Mouse (Mus musculus) heart, embryonic 12.5 days (tissue): ENCODE results near the gene Lcn12. TPM values are rescaled to one million over a fixed set of nuclear protein-coding genes. Genes with fewer than 3 reads are reported as not detected.

ENCODE experiments used
- ATAC-seq: fragments of 200-750 bp; cut with Nextera tagmentation; 2 replicates; pipeline ENCODE4 v1.8.0; 2017; ENCODE audit warnings: moderate TSS enrichment, moderate library complexity; ENCODE audit not compliant: insufficient number of reproducible peaks, low FRiP score
- H3K27ac ChIP-seq: fragments of 300-500 bp; sonication (generic); 2 replicates; pipeline ENCODE4 v1.5.1; 2016; ENCODE audit warnings: mild to moderate bottlenecking, moderate library complexity; ENCODE audit not compliant: poor library complexity, severe bottlenecking
- H3K27me3 ChIP-seq: fragments of 300-500 bp; sonication (generic); replicated peaks from 2 replicates; pipeline ENCODE4 v1.6.1; 2016; ENCODE audit warnings: mild to moderate bottlenecking, moderate library complexity
- H3K36me3 ChIP-seq: fragments of 300-500 bp; sonication (generic); 2 replicates; pipeline ENCODE4 v1.6.1; 2016; ENCODE audit warnings: mild to moderate bottlenecking, moderate library complexity
- H3K4me1 ChIP-seq: fragments of 300-500 bp; sonication (generic); replicated peaks from 2 replicates; pipeline ENCODE4 v1.6.1; 2016; ENCODE audit warnings: mild to moderate bottlenecking
- H3K4me2 ChIP-seq: fragments of 300-500 bp; sonication (generic); 2 replicates; pipeline ENCODE4 v1.6.1; 2016; ENCODE audit warnings: mild to moderate bottlenecking, moderate library complexity
- H3K4me3 ChIP-seq: fragments of 300-500 bp; sonication (generic); 2 replicates; pipeline ENCODE4 v1.5.1; 2016; ENCODE audit warnings: mild to moderate bottlenecking
- H3K9ac ChIP-seq: fragments of 300-500 bp; sonication (generic); 2 replicates; pipeline ENCODE4 v1.6.1; 2016; ENCODE audit warnings: mild to moderate bottlenecking, moderate library complexity
- H3K9me3 ChIP-seq: fragments of 300-500 bp; sonication (generic); replicated peaks from 2 replicates; pipeline ENCODE4 v1.6.1; 2016; ENCODE audit warnings: mild to moderate bottlenecking, moderate library complexity
- WGBS: fragments of 180-500 bp; shearing (Covaris S2); methylation state at CpG from one replicate; pipeline ENCODE4 v1.1.7; 2016; 5-methylcytosine and 5-hydroxymethylcytosine counted together
- polyA plus RNA-seq: library from polyadenylated mRNA; unstranded; fragments of >200 nt; fragmentation: Nextera tagmentation; extraction: Ambion mirVana; gene quantifications from 2 replicates; pipeline ENCODE4 v1.2.1, GENCODE M21; 2016

Gene Lcn12
- polyA plus RNA-seq, 1 experiment from 2014 or later: not detected

DNA sequence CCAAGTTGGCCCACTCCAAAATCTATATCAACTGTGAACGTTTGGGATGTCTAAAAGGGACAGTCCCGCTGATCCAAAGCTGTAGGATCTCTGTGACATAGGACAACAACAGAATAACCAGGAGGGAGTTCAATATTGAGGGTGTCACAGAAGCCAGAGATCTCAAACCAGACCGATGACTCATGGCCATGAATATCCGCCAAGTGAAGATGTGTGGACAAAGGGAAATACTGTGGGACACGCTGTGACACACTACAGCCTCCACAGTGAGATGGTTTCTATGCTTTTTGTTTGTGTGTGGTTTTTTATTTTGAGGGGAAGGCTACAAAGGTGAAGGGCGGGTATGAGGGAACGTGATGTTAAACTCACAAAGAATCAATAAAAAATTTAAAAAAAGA is 5.0 kb downstream of the Lcn12 start:
- Histone ChIP-seq H3K4me2 (no peak overlapping the region), H3K27me3 (peaks cover 21% of the 10 kb centered on the region; the same call in 1 of the 2 replicates), H3K36me3 (no peaks in the 10 kb centered on the region), H3K4me1 (no peaks in the 10 kb centered on the region), H3K27ac (no peak overlapping the region), H3K4me3 (no peak overlapping the region), H3K9me3 (no peaks in the 10 kb centered on the region), H3K9ac (no peak overlapping the region)
- no peak for ATAC-seq
- 69% methylated on average over 7 of the region's 7 CpGs for WGBS

DNA sequence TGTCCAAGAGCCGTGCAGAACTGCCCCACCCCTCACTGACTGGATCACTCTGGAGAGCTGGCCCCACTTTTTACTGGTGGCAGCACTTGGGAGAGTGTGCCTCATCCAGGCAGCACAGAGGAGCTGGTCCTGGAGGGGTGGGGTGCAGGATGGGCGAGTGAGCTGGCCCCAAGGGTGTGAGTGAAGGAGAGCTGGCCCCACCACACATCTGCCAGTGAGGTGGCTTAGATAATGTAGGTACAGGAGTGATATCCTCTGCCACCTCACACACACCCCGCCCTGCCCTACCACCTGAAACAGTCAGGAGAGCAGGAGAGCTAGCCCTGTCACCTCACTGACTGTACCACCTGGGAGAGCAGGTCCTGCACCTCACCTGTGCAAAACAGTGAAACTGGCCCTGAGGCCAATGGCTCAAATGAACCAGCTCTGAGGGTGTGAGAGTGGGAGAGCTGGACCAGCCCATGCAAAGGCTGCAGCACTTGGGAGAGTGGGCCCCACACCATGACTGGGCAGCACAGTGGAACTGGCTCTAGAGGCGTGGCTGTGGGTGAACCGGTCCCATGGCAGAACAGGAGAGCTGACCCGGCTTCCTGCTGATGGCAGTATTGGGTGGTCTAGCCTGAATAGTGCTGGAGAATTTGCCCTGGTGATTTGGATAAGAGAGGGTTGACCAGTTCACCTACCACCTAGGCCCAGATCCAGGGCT is 5.6 kb downstream of the Lcn12 start:
- 72% methylated on average over 6 of the region's 6 CpGs for WGBS
- no peaks in the 10 kb centered on the region for H3K36me3 ChIP-seq
- H3K4me2 ChIP-seq: no peak overlapping the region
- H3K4me1 ChIP-seq: no peaks in the 10 kb centered on the region
- H3K9me3 ChIP-seq: no peaks in the 10 kb centered on the region
- peak; percentile 17; the same call in 1 of the 2 replicates for ATAC-seq
- no peak overlapping the region for H3K27ac ChIP-seq
- H3K27me3 ChIP-seq: peaks cover 26% of the 10 kb centered on the region
- H3K9ac ChIP-seq: no peak overlapping the region
- no peak overlapping the region for H3K4me3 ChIP-seq

DNA sequence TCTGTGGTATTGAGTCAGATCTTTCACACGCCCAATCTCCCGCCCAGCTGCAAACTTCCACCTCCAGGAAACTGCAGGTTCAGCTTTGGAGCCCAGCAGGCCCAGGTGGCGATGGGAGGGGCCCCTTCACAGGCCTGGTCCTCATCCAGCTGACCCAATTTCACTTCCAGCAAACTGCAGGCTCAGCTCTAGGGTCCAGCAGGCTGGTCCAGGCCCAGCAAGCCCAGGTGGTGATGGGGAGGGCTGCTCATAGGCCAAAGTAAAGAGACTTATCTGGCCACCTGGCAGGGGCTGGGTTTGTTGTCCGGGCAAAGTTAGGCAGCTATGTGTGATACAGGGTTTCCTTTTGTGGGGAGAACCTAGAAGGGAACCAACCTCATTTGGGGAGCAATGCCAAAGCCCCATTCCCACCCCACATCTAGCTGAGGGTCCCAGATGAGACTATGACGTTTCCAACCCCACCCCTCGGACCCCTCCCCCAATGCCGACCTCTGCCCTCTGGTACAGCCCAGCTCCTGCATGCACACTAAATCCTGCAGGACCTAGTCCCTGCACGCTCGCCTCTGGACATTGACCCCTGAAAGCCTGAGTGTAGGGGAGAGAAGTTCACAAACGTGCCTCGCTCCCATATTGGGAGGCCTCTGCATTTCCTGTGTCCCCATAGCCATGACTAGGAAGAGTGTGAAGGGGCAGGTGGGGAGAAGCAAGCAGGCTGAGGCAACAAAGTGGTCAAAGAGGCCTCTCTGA is 8.6 kb downstream of the Lcn12 start:
- Histone ChIP-seq H3K4me1 (no peaks in the 10 kb centered on the region), H3K27me3 (peaks cover 19% of the 10 kb centered on the region), H3K27ac (no peak overlapping the region), H3K9me3 (no peaks in the 10 kb centered on the region), H3K4me3 (no peak overlapping the region), H3K36me3 (no peaks in the 10 kb centered on the region), H3K9ac (no peak overlapping the region), H3K4me2 (no peak overlapping the region)
- ATAC-seq: no peak
- 71% methylated on average over 11 of the region's 11 CpGs for WGBS

DNA sequence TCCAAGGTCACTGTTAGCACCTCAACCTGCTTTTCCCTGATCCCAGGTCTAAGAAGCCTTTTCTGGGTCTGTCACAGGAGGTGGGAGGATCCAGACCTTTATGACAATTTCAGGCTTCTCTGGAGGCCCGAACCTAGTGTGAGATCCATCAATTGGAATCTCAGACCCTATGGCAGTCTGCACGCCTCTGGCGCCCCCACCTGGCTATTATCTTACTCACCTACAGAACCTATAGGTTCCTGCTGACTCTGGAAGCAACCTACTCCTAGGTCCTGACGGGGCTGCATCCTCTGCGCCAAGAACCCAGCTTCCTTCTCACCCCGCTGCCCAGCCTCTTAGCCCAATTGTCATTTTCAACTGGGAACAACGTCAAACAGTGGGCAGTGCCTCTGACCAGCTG is 10.7 kb downstream of the Lcn12 start:
- ATAC-seq: no peak
- Histone ChIP-seq H3K36me3 (no peaks in the 10 kb centered on the region), H3K27ac (no peak overlapping the region), H3K27me3 (peaks cover 20% of the 10 kb centered on the region), H3K9me3 (no peaks in the 10 kb centered on the region), H3K9ac (no peak overlapping the region), H3K4me1 (no peaks in the 10 kb centered on the region), H3K4me3 (no peak overlapping the region), H3K4me2 (no peak overlapping the region)
- WGBS: 19% methylated on average over 7 of the region's 7 CpGs

DNA sequence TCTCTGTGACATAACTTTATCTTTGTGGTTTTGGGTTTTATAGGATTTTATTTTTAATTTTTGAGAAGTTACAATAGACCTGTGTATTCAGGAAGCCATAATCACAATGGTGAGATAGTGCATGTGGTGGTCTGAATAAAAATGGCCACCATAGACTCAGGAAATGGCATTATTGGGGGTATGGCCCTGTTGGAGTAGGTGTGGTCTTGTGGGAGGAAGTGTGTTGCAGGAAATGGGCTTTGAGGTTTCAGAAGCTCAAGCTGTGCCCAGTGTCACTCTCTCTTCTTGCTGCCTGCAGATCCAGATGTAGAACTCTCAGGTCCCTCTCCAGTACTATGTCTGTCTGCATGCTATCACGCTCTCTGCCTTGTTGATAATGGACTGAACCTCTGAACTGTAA is 13.2 kb downstream of the Lcn12 start:
- WGBS: 73% methylated on average over 1 of the region's 1 CpGs

DNA sequence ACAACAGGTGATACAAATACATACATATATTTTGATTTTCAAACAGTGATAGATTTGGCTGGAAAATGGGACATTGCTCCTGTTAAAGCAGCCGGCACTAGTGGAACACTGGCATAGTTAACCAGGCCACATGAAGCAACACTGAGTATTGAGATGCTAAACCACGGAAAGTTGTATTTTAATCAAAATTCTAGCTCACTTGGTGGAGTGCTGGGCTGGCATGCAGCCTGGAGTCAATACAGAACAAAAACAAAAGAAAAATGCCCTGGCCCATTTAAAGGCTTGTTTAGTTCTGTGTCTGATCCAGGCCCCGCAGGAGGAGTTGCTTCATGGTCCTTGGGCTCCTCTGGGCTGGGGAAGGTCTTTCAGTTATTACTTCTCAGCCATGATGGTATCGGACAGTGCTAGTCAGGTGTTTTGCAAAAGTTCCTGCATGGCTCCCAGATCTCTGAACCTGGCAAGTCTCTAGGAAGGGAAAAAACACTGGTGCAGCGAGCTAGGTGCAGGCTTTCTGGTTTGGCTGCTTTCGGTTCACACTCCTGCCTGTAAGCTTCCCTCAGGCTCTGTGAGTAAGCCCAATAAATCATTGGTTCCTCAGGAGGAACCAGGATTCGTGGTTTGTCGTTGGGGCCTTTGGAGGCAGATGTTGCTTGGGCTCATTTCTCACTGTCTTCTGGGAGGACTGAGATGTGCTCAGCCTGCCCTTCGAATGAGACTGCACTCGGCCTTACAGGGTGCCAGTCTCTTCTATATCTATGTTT is 14.0 kb downstream of the Lcn12 start:
- no peak overlapping the region for H3K27ac ChIP-seq
- H3K9ac ChIP-seq: no peak overlapping the region
- ATAC-seq: no peak
- H3K4me2 ChIP-seq: no peak overlapping the region
- WGBS: 67% methylated on average over 10 of the region's 10 CpGs
- no peaks in the 10 kb centered on the region for H3K9me3 ChIP-seq
- H3K36me3 ChIP-seq: no peaks in the 10 kb centered on the region
- H3K4me1 ChIP-seq: no peaks in the 10 kb centered on the region
- no peak overlapping the region for H3K4me3 ChIP-seq
- peaks cover 27% of the 10 kb centered on the region for H3K27me3 ChIP-seq

More for the DNA sequence above, 13.2 kb downstream of the Lcn12 start:
- H3K9ac ChIP-seq: no peak overlapping the region
- no peak overlapping the region for H3K4me3 ChIP-seq
- no peak for ATAC-seq
- H3K27ac ChIP-seq: no peak overlapping the region
- no peaks in the 10 kb centered on the region for H3K9me3 ChIP-seq
- H3K36me3 ChIP-seq: no peaks in the 10 kb centered on the region
- H3K27me3 ChIP-seq: peaks cover 27% of the 10 kb centered on the region
- no peaks in the 10 kb centered on the region for H3K4me1 ChIP-seq
- no peak overlapping the region for H3K4me2 ChIP-seq

DNA sequence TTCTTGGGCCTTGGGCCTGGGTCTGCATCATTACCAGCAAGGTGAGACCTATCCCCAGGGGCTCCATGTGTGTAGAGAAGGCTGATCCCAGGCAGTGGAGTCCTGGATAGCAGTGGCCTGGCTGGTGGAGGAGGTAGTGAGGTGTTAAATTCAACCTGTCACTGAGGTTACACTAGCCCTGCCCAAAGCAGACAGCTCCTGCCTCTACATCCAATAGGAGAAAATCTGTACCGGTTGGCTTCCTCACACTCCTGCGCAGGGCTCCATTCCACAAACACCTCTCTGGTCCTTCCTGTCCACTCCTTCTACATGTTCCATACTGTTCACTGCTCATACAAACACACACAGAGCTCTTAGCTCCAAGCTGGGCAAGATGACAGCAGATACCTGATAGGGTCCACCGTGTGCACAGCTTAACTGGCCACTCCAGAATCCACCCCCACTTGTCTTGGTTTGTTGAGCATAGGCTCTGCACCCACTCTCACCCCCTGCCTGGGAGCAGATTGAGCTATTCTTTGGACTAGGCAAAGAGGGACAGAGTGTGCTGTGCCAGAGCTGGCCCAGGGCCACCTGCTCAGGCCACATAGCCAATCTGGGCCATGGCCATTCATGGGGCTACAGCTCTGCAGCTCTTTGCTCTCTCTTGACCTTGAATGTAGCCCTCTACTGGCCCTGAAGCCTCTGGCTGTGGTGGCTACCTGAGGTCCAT is 15.6 kb downstream of the Lcn12 start:
- no peak overlapping the region for H3K4me3 ChIP-seq
- no peak overlapping the region for H3K27ac ChIP-seq
- H3K9me3 ChIP-seq: no peaks in the 10 kb centered on the region
- peaks cover 16% of the 10 kb centered on the region for H3K27me3 ChIP-seq
- 0 out of 2 replicates have a peak, but pooled peaks cover 3% of the 10 kb centered on the region for H3K4me1 ChIP-seq
- no peak overlapping the region for H3K9ac ChIP-seq
- no peak overlapping the region for H3K4me2 ChIP-seq
- WGBS: 87% methylated on average over 3 of the region's 3 CpGs
- ATAC-seq: no peak
- no peaks in the 10 kb centered on the region for H3K36me3 ChIP-seq

DNA sequence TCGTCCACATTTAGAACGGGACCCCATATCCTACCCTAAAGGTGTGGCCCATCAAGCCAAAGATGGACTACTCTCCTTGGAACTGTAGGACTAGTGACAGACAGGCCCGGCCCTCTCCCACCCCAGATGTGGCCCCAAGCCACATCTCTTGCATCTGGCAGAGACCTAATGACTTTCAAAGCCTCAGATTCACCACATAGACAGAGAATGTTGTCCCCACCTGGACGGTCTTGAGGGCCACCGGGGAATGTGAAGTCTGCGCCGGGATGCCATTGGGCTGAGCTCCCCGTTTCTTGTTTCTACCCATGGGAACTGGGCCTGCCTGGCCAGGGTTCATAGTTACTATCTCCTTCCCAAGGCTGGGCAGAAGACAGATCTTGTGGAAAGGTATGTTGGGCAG is 16.2 kb downstream of the Lcn12 start:
- no peak overlapping the region for H3K27ac ChIP-seq
- 82% methylated on average over 8 of the region's 8 CpGs for WGBS
- no peak for ATAC-seq

DNA sequence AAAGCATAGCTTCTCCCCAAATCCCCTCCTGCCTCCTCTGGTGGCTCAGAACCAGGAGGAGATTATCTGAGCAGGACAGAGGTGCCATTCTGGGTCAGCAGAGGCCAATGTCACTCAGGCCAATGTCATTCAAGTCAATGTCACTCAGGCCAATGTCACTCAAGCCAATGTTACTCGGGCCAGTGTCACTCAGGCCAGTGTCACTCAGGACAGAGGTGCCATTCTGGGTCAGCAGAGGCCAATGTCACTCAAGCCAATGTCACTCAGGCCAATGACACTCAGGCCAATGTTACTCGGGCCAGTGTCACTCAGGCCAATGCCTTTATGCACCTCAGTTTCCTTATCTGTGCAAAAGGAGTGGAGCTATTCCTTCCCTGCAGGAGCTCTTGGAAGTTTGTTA is 21.2 kb downstream of the Lcn12 start:
- no peak for ATAC-seq
- WGBS: 68% methylated on average over 2 of the region's 2 CpGs
- Histone ChIP-seq H3K4me2 (no peak overlapping the region), H3K27ac (no peak overlapping the region), H3K4me1 (peaks cover 25% of the 10 kb centered on the region), H3K9me3 (no peaks in the 10 kb centered on the region), H3K4me3 (no peak overlapping the region), H3K27me3 (peaks cover 3% of the 10 kb centered on the region), H3K9ac (no peak overlapping the region), H3K36me3 (no peaks in the 10 kb centered on the region)

More for the DNA sequence above, 16.2 kb downstream of the Lcn12 start:
- Histone ChIP-seq H3K36me3 (no peaks in the 10 kb centered on the region), H3K4me1 (0 out of 2 replicates have a peak, but pooled peaks cover 3% of the 10 kb centered on the region), H3K4me2 (no peak overlapping the region), H3K27me3 (peaks cover 16% of the 10 kb centered on the region), H3K4me3 (no peak overlapping the region), H3K9me3 (no peaks in the 10 kb centered on the region), H3K9ac (no peak overlapping the region)

DNA sequence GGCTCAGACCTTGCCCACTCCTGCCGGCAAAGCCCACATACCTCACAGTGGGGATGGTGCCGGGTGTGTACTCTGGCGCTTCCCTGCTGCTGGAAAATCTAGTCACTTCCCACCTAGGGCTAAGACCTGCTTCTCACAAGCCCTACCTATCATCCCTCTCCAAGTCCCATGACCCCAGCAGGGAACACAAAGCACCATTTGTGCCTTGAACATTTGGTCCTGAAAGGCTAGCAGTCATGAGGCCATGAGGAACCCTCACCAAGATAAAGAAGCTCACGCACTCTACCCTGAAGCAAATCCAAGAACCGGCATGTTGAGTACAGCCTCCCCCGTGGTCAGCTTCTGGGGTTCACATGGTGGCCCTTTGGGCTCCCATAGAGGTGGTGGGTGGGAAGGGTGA is 23.7 kb downstream of the Lcn12 start, which contains the start of gene Ptgds:
Gene Ptgds, minus strand, starts transcription at position 78 of the 400 bp plus-strand sequence.
- H3K4me3 ChIP-seq: no peak within 1 kb of the TSS
- no peak within 1 kb of the TSS for H3K9ac ChIP-seq
- no peaks in the 10 kb centered on the region; the same call in 1 of the 2 replicates for H3K27me3 ChIP-seq
- ATAC-seq: no peak
- no peaks in the 10 kb centered on the region for H3K36me3 ChIP-seq
- H3K4me2 ChIP-seq: no peak within 1 kb of the TSS
- no peak within 1 kb of the TSS for H3K27ac ChIP-seq
- 33% methylated on average over 6 of the region's 6 CpGs for WGBS
- H3K9me3 ChIP-seq: no peaks in the 10 kb centered on the region
- peaks cover 32% of the 10 kb centered on the region for H3K4me1 ChIP-seq
